Mouse (Mus musculus) gastrocnemius, adult 18-20 months (tissue): Measurements from ENCODE around the gene Zfp184. TPM values are rescaled to one million over a fixed set of nuclear protein-coding genes. Genes with fewer than 3 reads are reported as not detected.

Experiments used
- DNase-seq: peaks from one replicate; pipeline ENCODE4 v3.0.0; 2021; ENCODE audit warnings: low spot score
- total RNA-seq, 2 experiments: library from RNA; stranded (reverse); gene quantifications; 2 replicates each; pipeline ENCODE4 v1.2.3; 2021

The Zfp184 gene
- total RNA-seq, 2 experiments from 2014 or later: 0.48 to 0.69 TPM

DNA sequence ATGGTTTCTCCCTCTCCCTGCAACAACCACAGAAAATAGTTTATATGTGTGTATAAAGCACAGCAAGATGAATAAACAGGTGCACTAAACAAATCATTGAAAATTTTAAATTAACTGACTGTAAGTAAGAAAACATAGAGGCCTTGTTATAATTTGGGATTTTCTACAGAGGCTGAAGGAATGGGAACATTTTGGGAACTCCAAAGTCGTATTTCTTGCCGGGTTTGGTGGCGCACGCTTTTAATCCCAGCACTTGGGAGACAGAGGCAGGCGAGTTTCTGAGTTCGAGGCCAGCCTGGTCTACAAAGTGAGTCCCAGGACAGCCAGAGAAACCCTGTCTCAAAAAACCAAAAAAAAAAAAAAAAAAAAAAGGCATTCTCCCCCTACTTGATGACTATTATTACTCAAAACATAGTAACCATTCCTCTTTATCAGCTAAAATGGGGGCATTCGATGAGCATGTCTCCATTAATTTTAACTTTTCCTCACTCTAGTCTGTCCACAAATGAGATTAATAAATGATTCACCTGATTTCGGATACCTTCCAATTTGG is 24.1 kb upstream of the Zfp184 start:
- no peak for DNase-seq

DNA sequence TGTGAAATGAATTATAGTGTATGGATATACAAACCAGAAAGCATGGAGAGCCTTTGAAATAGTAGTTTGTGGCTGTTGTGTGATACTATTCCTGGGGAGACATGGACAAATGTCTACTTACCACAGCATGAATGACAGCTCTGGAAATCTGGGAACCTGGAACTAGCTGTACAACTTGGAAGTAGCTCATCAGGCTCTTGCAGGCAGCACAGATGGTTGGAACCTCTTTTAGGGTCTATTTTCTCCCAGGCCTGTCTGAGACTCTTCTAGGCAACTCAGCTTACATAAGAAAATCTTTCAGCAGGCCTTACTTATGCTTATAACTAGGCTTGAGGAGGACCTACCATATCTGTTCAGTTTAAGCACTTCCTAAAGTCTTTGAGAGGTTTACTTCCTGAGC is 21.5 kb upstream of the Zfp184 start:
- DNase-seq: no peak

DNA sequence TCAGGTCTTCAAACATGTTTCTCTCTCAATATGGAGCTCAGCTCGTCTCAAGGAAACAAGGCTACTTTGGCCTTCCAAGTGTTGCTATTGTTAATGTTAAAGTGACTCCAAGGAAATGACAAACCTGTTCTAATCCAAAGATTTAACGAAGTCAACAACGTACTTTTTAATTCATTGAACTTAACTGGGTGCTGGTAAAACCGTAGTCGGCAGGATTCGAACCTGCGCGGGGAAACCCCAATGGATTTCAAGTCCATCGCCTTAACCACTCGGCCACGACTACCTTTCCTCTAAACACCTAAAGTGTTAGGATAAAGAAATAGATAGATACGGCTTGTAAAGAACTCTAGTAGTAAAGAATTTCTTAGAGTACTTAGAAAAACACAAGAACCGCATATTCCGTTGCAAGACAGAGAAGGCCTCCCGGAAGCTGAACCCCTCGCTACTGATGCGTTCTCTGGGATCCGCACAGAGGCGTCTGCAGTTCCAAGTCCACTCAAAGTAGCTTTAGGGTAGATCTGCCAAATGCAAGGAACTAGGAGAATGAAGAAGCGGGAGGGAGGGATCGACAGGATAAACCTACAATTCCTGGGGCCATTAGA is 20.1 kb upstream of the Zfp184 start:
- DNase-seq: no peak

DNA sequence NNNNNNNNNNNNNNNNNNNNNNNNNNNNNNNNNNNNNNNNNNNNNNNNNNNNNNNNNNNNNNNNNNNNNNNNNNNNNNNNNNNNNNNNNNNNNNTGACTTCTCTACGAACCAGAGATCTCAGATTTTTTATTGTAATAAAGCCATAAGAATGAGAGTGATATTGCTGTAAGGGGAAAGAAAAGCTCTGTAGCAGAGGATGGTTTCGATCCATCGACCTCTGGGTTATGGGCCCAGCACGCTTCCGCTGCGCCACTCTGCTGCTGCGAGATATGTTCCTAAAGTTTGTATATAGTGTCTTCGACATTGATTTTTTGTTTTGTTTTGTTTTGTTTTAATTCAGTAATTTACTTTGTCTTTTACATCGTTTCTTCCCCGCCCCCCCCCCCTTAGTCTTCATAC is 13.9 kb upstream of the Zfp184 start:
- no peak for DNase-seq

DNA sequence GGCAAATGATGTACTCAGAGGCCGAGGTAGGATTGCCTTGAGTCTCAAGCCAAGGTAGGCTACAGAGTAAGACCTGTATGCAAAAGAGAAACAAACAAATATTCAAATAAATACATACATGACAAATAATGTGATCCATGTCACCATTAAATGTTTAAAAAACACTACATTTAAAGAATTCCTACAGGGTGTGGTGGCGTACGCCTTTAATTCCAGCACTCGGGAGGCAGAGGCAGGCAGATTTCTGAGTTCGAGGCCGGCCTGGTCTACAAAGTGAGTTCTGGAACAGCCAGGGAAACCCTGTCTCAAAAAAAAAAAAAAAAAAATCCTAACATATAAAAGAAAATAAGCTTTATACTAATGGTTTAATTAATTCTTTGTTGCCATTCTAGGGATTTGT is 13.2 kb upstream of the Zfp184 start:
- no peak for DNase-seq

DNA sequence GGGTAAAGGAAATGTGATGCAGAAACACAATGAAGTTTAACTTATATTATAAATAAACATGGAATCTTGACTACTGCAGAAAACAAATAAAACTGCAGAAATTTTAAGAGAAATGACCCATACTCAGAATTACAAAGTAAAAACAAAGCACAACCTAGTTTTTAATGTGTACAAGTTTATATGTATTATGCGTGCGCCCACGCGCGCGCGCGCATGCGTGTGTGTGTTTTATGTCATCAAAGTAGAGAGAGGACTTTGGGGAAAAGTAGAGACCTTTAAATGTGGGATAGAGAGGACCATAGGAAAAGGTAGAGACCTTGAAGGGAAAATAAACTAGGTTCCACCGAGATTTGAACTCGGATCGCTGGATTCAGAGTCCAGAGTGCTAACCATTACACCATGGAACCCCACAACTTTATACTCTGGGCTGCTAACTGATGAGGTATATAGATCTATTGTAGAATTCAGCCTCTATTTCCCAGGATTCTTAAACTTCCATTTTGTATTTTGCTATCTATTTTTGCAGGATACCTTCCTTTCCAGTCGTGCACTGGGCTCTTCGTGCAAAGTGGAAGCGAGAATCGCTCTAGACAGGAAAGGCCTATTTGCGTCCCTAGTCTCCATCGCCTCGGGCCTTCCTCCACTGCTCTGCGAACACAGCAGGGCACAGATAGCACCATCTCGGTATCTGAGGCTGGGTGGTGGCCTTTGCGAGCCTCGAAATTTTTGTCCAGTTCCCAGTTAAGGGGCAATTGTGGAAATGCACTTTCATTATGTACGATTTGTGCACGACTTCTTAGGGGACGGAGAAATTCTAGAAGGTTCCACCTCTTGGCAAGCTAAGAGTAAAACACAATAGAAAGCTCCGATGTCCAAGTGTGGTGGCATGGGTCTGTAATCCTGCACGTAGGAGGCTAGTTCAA is 11.0 kb upstream of the Zfp184 start:
- no peak for DNase-seq

DNA sequence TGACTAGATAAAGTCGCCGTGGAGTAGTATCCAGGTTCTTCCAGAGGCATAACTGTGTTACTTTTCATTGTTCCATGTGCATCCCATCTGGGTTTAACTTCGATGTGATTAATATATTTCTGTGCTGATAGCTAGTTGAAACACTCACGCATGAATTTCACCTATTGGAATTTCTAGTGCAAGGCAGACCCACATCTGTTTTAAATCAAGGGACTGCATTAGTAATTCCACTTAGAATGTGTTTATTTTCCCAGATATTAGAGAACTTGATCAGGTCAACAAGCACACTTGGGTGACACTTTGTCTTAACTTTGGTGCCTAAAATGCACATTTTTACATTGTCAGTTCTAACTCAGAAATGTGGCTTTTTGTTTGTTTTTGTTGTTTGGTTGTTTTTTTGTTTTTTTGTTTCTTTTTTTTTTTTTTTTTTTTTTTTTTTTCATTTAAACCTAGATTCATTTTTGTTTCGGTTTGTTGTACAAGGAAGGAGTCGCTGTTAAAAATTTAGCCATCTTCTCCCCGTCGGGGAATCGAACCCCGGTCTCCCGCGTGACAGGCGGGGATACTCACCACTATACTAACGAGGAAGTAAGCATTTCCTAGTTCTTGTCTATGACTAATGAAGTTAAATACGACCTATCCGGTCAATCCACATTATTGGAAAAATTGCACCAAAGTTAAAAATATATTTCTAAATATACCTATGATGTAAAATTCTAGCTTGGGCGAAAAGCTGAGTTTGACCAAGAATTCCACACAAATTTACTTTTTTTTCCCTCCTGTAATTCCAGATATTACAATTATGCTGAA is 9.7 kb upstream of the Zfp184 start:
- DNase-seq: peak; percentile 34

DNA sequence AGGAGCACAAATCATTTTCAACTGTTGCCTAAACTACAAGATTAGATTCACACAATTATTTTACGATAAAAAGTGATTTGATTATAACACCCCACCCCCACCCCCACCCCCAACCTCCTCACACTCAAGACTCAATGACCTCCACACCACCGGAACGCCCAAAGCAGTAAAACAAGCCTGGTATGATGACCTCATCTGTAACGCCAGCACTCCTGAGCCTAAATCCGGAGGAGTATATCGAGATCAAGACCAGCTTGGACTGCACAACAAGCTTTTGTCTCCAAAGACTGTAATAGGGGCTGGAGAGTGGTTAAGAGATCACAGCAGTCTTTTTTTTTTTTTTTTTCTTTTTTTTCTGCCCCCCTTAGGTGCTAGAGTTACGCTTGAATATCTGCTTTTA is 9.1 kb upstream of the Zfp184 start:
- DNase-seq: no peak

DNA sequence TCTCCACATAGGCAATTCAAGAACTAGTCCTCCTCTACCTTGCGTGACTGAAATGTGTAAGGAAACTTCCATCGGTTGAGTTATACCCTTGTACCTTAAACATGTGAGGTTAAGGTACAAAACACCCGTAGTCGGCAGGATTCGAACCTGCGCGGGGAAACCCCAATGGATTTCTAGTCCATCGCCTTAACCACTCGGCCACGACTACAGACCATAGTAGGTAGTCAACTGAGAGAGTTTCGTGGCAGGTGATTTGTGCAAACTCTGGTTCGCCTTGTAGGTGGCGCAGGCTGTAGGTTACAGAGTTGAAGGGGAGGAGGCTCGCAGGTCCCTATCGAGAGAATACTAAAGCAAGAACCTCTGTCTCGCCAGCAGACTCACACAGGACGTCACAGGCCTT is 7.9 kb upstream of the Zfp184 start:
- DNase-seq: no peak

DNA sequence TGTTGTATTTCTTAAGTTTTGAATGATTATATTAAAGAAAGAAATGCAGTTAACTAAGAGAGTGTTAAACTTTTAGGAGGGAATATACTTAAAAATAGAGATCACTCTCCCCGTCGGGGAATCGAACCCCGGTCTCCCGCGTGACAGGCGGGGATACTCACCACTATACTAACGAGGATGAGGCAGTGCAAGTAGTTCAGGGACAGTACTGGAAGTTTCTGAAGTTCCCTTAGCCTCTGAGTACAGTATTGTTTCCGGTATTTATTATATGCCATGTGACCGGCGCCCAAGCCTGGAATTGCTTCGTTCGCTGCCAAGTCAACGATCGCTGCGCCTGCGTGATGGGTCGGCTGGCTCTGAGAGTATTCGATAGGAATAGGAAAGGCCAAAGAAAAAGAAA is 4.7 kb upstream of the Zfp184 start:
- peak; percentile 84 for DNase-seq

DNA sequence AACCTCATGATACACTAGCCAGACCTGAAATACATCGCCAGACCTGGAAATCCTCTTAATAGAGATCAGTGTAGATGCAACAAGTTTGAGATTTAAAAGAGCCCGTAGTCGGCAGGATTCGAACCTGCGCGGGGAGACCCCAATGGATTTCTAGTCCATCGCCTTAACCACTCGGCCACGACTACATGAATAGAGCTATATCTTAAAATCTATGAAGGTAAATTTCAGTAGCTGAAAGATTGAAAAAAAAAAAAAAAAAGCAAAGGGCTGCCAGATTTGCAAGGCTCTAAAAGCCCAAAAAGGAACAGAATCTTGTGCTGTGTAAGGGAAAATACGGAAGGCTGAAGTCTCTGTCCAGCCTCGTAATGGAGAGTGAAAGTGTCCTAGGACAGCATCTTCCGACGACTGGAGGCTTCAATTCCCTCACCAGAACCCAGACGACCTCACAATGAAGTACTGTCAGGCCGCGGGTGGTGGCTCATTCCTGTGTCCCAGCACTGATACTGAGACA is 4.0 kb upstream of the Zfp184 start:
- DNase-seq: peak; percentile 66

DNA sequence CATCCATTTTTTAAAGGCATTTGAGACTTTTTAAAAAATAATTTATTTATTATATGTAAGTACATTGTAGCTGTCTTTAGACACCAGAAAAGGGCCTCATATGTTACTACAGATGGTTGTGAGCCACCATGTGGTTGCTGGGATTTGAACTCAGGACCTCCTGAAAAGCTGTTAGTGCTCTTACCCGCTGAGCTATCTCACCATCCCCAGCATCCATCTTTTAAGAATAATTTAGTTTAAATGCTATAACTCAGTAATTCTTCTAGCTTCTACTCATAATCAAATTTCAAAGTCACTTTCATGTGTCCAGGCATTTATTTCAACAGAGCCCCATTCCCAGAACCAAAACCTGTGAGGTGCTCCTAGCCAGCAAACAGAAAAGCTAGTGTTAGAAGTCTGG is 1.2 kb upstream of the Zfp184 start:
- DNase-seq: no peak

DNA sequence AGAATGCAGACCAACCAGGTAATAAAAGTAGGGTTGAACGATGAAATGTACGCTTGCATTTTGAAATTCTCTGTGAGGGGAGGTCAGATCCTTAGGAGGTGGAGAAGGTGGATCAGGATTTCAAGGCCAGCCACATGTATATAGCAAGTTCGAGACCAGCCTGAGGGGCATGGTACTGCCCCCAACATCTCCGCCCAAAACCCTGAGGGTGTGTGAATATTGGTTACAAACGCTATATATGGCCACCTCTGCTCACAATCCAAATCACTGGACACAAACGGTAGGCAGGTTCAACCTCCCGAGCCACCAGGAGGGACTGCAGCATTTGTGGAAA is 335 bp upstream of the Zfp184 start:
- DNase-seq: no peak

DNA sequence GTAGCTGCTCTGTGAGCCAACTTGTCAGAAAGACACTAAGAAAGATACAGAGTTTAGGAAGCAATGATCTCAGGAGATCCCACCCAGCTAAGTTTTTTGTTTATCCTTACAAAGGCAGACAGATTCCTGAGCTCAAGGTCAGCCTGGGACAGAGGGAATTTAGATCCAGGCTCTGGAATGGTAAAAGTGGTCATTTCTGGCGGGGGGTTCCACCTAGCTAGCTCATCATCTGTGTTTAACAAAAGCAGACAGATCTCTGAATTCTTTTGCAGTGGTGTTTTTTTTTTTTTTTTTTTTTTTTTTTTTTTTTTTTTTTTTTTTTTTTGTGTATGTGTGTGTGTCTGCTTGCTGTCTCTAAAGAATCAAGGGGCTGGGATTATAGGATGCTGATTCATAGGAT is 24.4 kb downstream of the Zfp184 start:
- DNase-seq: no peak

DNA sequence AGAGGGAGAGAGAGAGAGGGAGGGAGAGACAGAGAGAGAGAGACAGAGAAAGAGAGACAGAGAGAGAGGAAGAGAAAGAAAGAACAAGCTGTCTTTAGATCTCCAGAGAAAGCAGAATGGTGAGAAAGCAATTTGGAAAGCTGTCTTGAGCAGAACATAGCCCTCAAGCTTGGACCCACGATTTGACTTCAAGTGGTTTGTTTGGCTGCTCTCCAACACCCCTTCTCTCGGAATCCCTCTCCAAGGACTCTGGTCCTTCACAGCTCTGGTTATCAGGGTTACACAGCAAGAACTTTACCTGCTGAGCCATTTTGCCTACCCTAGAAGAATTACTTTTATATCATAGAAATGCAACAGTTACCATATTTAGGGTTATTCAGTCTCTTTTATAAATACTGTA is 24.9 kb downstream of the Zfp184 start:
- DNase-seq: no peak

DNA sequence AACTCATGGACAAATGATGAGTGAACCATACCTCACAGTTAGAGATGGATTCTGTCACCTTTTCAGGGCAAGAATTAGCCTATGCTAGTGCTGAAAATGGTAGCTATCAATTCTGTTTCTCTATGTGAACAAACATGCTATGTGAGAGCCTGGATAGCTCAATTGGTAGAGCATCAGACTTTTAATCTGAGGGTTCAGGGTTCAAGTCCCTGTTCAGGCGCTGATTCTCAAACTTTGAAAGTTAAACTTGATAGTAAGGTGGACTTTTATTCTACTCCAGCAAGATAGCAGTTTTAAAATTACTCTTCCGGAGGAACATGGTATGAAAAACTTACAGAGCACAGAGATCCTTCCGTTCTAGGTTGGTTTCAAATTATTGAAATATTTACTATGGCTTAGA is 26.7 kb downstream of the Zfp184 start:
- DNase-seq: no peak

DNA sequence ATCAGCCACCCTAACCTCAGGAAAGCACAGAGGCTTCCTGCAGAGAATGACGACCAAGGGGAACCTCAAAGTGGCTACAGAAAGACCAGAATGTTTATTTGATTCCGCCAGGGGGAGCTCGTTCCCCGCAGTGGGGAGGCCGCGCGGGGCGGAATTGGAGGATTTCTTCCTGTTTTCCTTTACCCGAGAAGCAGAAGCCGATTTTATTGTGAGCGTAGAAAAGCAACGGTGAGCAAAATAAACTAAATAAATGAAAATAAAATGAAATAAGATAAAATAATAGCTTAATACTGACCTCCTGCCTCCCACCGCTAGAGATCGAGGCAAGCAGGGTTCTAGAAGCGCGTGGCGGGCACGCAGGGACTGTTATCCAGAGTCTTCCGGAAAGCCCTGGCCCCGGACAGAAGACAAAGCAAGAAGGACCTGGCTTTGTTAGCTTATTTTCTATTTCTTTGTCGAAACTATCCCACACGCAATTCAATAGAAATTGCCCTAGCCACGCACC is 29.4 kb downstream of the Zfp184 start:
- DNase-seq: peak; percentile 91

DNA sequence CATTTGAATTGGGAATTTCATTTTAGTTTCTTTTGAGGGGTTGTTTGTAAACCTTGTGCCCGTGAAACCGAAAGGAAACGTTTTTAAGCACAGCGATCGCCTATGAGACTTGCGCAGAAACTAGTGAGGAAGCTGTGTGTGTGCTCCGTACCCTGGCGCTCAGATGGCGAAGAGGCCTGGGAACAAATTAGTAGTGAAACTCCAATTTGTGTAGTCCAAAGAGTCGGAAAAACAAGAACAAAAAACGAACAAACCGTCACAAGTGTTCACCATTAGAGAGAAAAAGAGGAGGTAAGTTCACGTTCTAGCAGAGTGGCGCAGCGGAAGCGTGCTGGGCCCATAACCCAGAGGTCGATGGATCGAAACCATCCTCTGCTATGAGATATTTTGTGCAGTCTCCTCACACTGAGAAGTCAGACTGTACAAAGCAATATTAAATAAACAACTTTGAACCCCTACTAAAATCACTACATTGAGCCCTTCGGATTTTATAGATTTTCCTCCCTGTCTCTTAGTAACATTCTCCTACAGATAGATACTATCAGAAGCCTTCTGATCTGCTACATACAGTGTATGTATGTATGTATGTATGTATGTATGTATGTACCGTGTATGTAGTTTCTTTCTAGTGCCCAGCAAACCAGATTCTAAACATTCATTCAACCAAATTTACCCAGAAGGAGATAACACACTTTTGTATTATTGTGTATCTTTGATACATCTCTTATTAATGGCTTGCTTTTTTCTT is 30.0 kb downstream of the Zfp184 start:
- DNase-seq: peak; percentile 74

DNA sequence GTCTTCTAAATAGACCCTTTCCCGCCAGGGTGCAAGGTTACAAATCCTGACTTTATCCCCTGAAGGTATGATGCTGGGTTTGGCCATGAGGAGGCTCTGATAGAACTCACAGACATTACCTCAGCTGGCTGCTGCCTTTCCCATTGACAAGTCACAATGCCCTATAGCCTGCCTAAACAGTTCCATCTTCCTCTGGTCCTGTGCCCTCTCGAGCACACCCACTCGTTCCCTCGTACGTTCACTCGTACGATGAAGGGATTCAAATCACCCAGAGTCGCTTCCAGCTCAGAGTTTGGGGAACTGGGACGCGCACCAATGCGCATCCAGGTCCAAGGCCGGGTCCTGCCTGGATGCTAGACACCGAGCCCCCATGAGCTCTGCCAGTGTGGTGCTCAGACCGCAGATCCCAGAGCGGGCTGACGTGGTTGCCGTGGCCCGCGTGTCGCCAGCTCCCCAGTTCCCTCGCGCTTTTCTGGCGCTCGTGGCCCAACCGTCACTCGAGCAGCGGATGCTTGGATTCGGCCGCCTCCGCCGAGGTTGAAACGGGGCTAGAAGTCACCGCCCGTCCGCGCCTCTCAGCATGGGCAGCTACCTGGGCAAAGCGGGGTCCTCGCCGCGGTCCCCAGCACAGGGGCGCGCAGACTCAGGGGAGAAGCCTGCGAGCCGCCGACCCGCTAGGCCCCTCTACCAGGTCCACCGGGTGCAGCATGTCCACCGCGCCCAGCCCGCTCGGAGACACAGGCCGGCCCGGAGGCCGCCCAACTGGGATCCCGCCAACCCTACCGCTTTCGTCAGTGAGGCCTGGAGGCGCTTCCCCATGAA is 36.3 kb downstream of the Zfp184 start, which contains the start of gene Pom121l2:
Gene Pom121l2 (plus strand): TSS at position 214 of the 822 bp plus-strand sequence.
- DNase-seq: peak; percentile 25

DNA sequence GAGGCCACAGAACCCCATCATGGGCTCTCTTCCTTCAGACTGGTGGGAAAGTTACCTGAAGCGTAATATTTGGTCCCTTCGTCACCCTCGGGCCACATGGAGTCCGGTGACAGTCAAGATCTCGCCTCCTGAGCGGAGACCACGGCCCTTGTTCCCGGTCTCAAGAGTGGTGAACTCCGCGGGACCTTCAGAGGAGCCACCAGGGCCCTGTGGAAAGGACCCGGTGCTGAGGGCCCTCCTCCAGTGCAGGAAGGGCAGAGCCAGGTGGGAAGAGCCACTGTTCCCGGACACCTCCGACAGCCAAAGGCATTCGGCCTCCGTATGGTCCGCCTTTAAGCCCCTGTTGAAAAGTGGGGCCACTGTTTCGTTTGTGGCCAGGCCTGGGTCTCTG is 36.9 kb downstream of the Zfp184 start:
- no peak for DNase-seq
